Mouse (Mus musculus): ENCODE data around the gene Hoxc5. TPM values are rescaled to one million over a fixed set of nuclear protein-coding genes. Genes with fewer than 3 reads are reported as not detected.
A peak's percentile ranks its signal among the peaks of the same experiment; 100 is the strongest.

The Hoxc5 gene
- polyA plus RNA-seq, 1 experiment from 2014 or later: 0.09 TPM

GRCm38 (mm10) chr15:102934438-102934837, 32.8 kb upstream of the Hoxc5 start:
- no peak overlapping the region for H3K9ac ChIP-seq (replicated peaks)
- no peaks in the 10 kb centered on the region for H3K9me3 ChIP-seq
- H3K27me3 ChIP-seq: peaks cover 100% of the 10 kb centered on the region
- no peaks in the 10 kb centered on the region for H3K36me3 ChIP-seq
- H3K4me3 ChIP-seq (replicated peaks): no peak overlapping the region
- H3K4me2 ChIP-seq (replicated peaks): no peak overlapping the region
- H3K4me1 ChIP-seq (replicated peaks): peaks cover 2% of the 10 kb centered on the region; the same call in 1 of the 2 replicates
- no peak for ATAC-seq
- no peak overlapping the region for H3K27ac ChIP-seq
- 0% methylated on average over 12 of the region's 12 CpGs for WGBS

- ATAC-seq: no peak
- no peaks in the 10 kb centered on the region for H3K36me3 ChIP-seq
- H3K9me3 ChIP-seq: no peaks in the 10 kb centered on the region
- H3K4me1 ChIP-seq (replicated peaks): peaks cover 6% of the 10 kb centered on the region; the same call in 1 of the 2 replicates
- no peak overlapping the region for H3K27ac ChIP-seq
- no peak overlapping the region for H3K4me2 ChIP-seq (replicated peaks)
- no peak overlapping the region for H3K9ac ChIP-seq (replicated peaks)
- peaks cover 100% of the 10 kb centered on the region for H3K27me3 ChIP-seq
- H3K4me3 ChIP-seq (replicated peaks): no peak overlapping the region
- WGBS: under 1% methylated on average over 27 of the region's 27 CpGs
Measured at GRCm38 (mm10) chr15:102934897-102935296, 32.3 kb upstream of the Hoxc5 start.

GRCm38 (mm10) chr15:102936279-102936972, 30.8 kb upstream of the Hoxc5 start, which contains the start of gene Hoxc12:
Gene Hoxc12 (plus strand): TSS chr15:102936757.
- WGBS: 1% methylated on average over 30 of the region's 31 CpGs
- Histone ChIP-seq H3K4me2 (replicated peaks) (no peak within 1 kb of the TSS), H3K4me3 (replicated peaks) (no peak within 1 kb of the TSS), H3K27ac (no peak within 1 kb of the TSS), H3K36me3 (no peaks in the 10 kb centered on the region), H3K9ac (replicated peaks) (no peak within 1 kb of the TSS), H3K4me1 (replicated peaks) (peaks cover 6% of the 10 kb centered on the region; the same call in 1 of the 2 replicates), H3K9me3 (no peaks in the 10 kb centered on the region), H3K27me3 (peaks cover 100% of the 10 kb centered on the region)
- ATAC-seq: no peak

GRCm38 (mm10) chr15:102937036-102937666, 30.1 kb upstream of the Hoxc5 start:
- H3K27me3 ChIP-seq: peaks cover 100% of the 10 kb centered on the region
- H3K4me3 ChIP-seq (replicated peaks): no peak overlapping the region
- H3K4me2 ChIP-seq (replicated peaks): no peak overlapping the region
- no peaks in the 10 kb centered on the region for H3K9me3 ChIP-seq
- no peak overlapping the region for H3K9ac ChIP-seq (replicated peaks)
- ATAC-seq: no peak
- WGBS: under 1% methylated on average over 45 of the region's 50 CpGs
- H3K36me3 ChIP-seq: no peaks in the 10 kb centered on the region
- H3K4me1 ChIP-seq (replicated peaks): peaks cover 6% of the 10 kb centered on the region; the same call in 1 of the 2 replicates
- H3K27ac ChIP-seq: no peak overlapping the region

GRCm38 (mm10) chr15:102939256-102940155, 27.7 kb upstream of the Hoxc5 start:
- Histone ChIP-seq H3K4me3 (replicated peaks) (no peak overlapping the region), H3K9ac (replicated peaks) (no peak overlapping the region), H3K27ac (no peak overlapping the region), H3K27me3 (peaks cover 100% of the 10 kb centered on the region), H3K4me2 (replicated peaks) (no peak overlapping the region), H3K9me3 (no peaks in the 10 kb centered on the region), H3K36me3 (no peaks in the 10 kb centered on the region), H3K4me1 (replicated peaks) (peaks cover 10% of the 10 kb centered on the region; the same call in 1 of the 2 replicates)
- ATAC-seq: no peak
- 1% methylated on average over 33 of the region's 34 CpGs for WGBS

GRCm38 (mm10) chr15:102942739-102943467, 24.3 kb upstream of the Hoxc5 start:
- Histone ChIP-seq H3K4me1 (replicated peaks) (peaks cover 10% of the 10 kb centered on the region; the same call in 1 of the 2 replicates), H3K27ac (no peak overlapping the region), H3K4me3 (replicated peaks) (0 out of 2 replicates have a peak overlapping the region, but pooled peaks have one; percentile 11), H3K9me3 (no peaks in the 10 kb centered on the region), H3K9ac (replicated peaks) (no peak overlapping the region), H3K4me2 (replicated peaks) (peak overlapping the region; percentile 31), H3K27me3 (peaks cover 100% of the 10 kb centered on the region), H3K36me3 (no peaks in the 10 kb centered on the region)
- no peak for ATAC-seq
- under 1% methylated on average over 53 of the region's 53 CpGs for WGBS

- H3K27me3 ChIP-seq: peaks cover 100% of the 10 kb centered on the region
- no peak overlapping the region for H3K27ac ChIP-seq
- H3K9me3 ChIP-seq: no peaks in the 10 kb centered on the region
- no peak overlapping the region for H3K4me3 ChIP-seq (replicated peaks)
- H3K9ac ChIP-seq (replicated peaks): no peak overlapping the region
- WGBS: 2% methylated on average over 5 of the region's 5 CpGs
- peaks cover 10% of the 10 kb centered on the region; the same call in 1 of the 2 replicates for H3K4me1 ChIP-seq (replicated peaks)
- ATAC-seq: no peak
- no peaks in the 10 kb centered on the region for H3K36me3 ChIP-seq
- no peak overlapping the region for H3K4me2 ChIP-seq (replicated peaks)
Measured at GRCm38 (mm10) chr15:102943468-102943813, 23.8 kb upstream of the Hoxc5 start.

- WGBS: 8% methylated on average over 22 of the region's 22 CpGs
- no peak for ATAC-seq
- no peak overlapping the region for H3K27ac ChIP-seq
Measured at GRCm38 (mm10) chr15:102945185-102946077, 21.8 kb upstream of the Hoxc5 start.

GRCm38 (mm10) chr15:102947276-102947675, 20.0 kb upstream of the Hoxc5 start:
- Histone ChIP-seq H3K9me3 (no peaks in the 10 kb centered on the region), H3K27ac (no peak overlapping the region), H3K4me1 (replicated peaks) (0 out of 2 replicates have a peak, but pooled peaks cover 4% of the 10 kb centered on the region), H3K4me2 (replicated peaks) (no peak overlapping the region), H3K27me3 (peaks cover 100% of the 10 kb centered on the region), H3K4me3 (replicated peaks) (no peak overlapping the region), H3K36me3 (no peaks in the 10 kb centered on the region), H3K9ac (replicated peaks) (no peak overlapping the region)
- WGBS: 2% methylated on average over 9 of the region's 9 CpGs
- ATAC-seq: no peak

More at GRCm38 (mm10) chr15:102945185-102946077, 21.8 kb upstream of the Hoxc5 start:
- Histone ChIP-seq H3K9ac (replicated peaks) (no peak overlapping the region), H3K36me3 (no peaks in the 10 kb centered on the region), H3K4me2 (replicated peaks) (no peak overlapping the region), H3K4me3 (replicated peaks) (no peak overlapping the region), H3K4me1 (replicated peaks) (0 out of 2 replicates have a peak, but pooled peaks cover 4% of the 10 kb centered on the region), H3K9me3 (no peaks in the 10 kb centered on the region), H3K27me3 (peaks cover 100% of the 10 kb centered on the region)

GRCm38 (mm10) chr15:102948842-102949241, 18.4 kb upstream of the Hoxc5 start:
- Histone ChIP-seq H3K4me1 (replicated peaks) (no peaks in the 10 kb centered on the region), H3K4me3 (replicated peaks) (no peak overlapping the region), H3K9ac (replicated peaks) (no peak overlapping the region), H3K27me3 (peaks cover 100% of the 10 kb centered on the region), H3K9me3 (no peaks in the 10 kb centered on the region), H3K4me2 (replicated peaks) (no peak overlapping the region), H3K36me3 (no peaks in the 10 kb centered on the region), H3K27ac (no peak overlapping the region)
- ATAC-seq: no peak
- 5% methylated on average over 2 of the region's 2 CpGs for WGBS

Data from midbrain, embryonic 13.5 days (tissue).